23 mouse cellular contexts compared by ENCODE assay signal in genomic region chr6:31995977-31996376, GRCm38 (mm10). TPM values are rescaled to one million over a fixed set of nuclear protein-coding genes. Genes with fewer than 3 reads are reported as not detected.
"Had no signal": no experiment of that assay in that cellular context is flagged by ENCODE, and none has a peak within 500 bp of the region (broad histone marks: within the 10 kb centered on the region; RNA-seq: fewer than 3 reads in every experiment).

No protein-coding gene starts in this region.

- DNase-seq: cerebellum, adult 2 months; cerebellum, adult 8-10 months; cerebellum, adult 9-10 months; cerebellum, adult 9-11 months; cerebellum, postnatal 10 days; cerebellum, postnatal 14 days; cerebellum, postnatal 25 days; cerebellum, postnatal 36 days; embryo, embryonic 11 days; forebrain, postnatal 0 days; gastrocnemius, adult 2 months; gastrocnemius, postnatal 10 days; gastrocnemius, postnatal 14 days; gastrocnemius, postnatal 25 days; gastrocnemius, postnatal 36 days; heart, adult 18-20 months; heart, adult 2 months had no signal

RNA-seq across cellular contexts. Expression of gene 1700012A03Rik, which starts 54.1 kb away (rescaled TPM):
- total RNA-seq: common myeloid progenitor, adult 5-6 weeks; forebrain, postnatal 0 days; gastrocnemius, adult 18-20 months; gastrocnemius, adult 2 months; gastrocnemius, adult 8-10 months; gastrocnemius, postnatal 10 days; gastrocnemius, postnatal 14 days; gastrocnemius, postnatal 25 days; gastrocnemius, postnatal 36 days; gastrocnemius, postnatal 4 days; granulocyte monocyte progenitor cell, adult 5-6 weeks; heart, adult 18-20 months; heart, adult 2 months; heart, adult 8-10 months had no signal
